Mouse (Mus musculus): ENCODE results near the gene Rxrb.

DNA sequence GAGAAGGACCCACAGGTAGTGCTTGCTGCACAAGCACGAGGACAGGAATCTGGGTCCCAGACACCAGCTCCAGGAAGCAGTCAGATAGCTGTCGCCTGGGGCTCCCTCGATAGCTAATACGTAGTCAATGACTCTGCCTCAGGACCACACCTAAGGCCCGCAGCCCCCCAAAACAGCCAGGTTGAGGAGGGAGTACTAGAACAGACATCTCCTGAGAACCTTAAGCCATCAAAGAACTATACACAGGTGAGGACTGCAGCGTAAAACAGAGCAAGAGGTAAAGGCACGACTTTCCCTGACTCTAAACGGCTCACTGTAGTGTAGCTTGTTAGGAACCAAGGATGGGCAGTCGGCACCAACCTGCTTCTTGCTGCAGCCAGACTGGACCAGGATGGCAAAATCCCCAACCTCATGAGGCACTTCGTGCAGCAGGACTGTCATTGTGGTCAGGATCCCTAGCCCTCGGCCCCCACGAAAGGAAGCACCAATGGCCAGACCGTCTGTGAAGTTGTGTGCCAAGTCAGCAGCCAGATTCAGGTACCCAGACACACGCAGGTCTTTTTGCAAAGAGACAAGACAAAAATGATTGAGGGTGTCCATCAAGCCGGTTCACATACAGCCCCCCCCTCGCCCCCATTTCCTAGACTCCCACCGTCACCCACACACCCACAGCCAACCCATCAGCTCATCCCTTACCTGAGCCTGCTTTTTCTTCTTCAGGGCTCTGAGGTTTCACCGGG is 2.3 kb upstream of the Rxrb start:
- TF ChIP-seq CTCF (IDR thresholded peaks at IDR 0.05; ENCODE audit: low read depth, low read length) (no peak), POLR2A (IDR thresholded peaks at IDR 0.05; ENCODE audit: extremely low read depth, insufficient read depth, low read length) (no peak)
